Mouse (Mus musculus): ENCODE results near the gene Hyal4. TPM values are rescaled to one million over a fixed set of nuclear protein-coding genes. Genes with fewer than 3 reads are reported as not detected.

Hyal4 gene
- total and polyA plus RNA-seq, 3 experiments = not detected

DNA sequence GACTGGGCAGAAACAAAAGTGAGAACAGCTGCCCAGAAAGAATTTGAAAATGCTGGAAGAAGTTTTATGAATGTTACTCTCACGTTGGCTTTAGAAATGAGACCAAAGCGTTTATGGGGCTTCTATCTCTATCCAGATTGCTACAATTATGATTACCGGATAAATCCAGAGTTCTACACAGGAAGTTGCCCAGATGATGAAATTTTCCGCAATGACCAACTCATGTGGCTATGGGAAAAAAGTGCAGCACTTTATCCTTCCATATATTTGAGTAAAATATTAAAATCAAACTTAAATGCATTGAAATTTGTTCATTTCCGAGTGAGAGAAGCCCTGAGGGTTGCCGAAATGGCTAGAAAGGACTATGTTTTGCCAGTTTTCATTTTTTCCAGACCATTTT lies 13.6 kb upstream of the Hyal4 start:
- H3K79me2 ChIP-seq (replicated peaks; ENCODE audit: control insufficient read depth, insufficient read depth, low read length) = no peaks in the 10 kb centered on the region
- H3K27ac ChIP-seq = no peak overlapping the region
- H3K4me3 ChIP-seq = no peak overlapping the region
- H3K4me1 ChIP-seq (ENCODE audit: control insufficient read depth, insufficient read depth, low read length) = no peaks in the 10 kb centered on the region
- H3K9ac ChIP-seq (ENCODE audit: low read depth, low read length) = no peak overlapping the region
- intact Hi-C loops (cut with DNase I) = no loop called here
- 66% methylated on average over 6 of the region's 6 CpGs for WGBS
- no peaks in the 10 kb centered on the region for H3K36me3 ChIP-seq (ENCODE audit: control insufficient read depth, insufficient read depth, low read length)
- TF ChIP-seq POLR2A (IDR thresholded peaks at IDR 0.05; ENCODE audit: insufficient read depth, low read depth, low read length) (no peak), EP300 (IDR thresholded peaks at IDR 0.05; ENCODE audit: insufficient read depth, low read depth, low read length) (no peak)
- DNase-seq = no peak
- no peaks in the 10 kb centered on the region for H3K27me3 ChIP-seq (ENCODE audit: control insufficient read depth, insufficient read depth, low read length)

DNA sequence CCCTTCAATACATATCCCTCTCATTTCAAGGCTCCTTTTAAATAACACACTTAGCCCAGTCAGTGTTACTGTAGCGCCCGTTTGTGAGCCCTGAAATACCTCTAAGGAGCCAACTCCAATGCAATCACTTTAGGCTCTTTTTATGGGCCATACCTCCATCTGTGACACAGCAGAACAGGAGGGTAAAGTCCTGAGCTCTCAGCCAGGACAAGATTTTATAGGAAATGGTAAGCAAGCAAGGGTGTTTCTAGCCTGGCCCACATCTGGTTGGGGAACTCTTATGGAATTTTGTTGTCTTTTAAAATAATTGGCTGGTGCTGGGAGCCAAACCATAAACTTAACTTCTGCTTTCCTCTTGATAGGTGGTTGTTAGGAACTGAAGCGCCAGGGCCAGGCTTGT lies 11.2 kb downstream of the Hyal4 start:
- Histone ChIP-seq H3K36me3 (ENCODE audit: control insufficient read depth, insufficient read depth, low read length) (no peaks in the 10 kb centered on the region), H3K4me3 (no peak overlapping the region), H3K79me2 (replicated peaks; ENCODE audit: control insufficient read depth, insufficient read depth, low read length) (no peaks in the 10 kb centered on the region), H3K27ac (no peak overlapping the region), H3K9ac (ENCODE audit: low read depth, low read length) (no peak overlapping the region), H3K4me1 (ENCODE audit: control insufficient read depth, insufficient read depth, low read length) (no peaks in the 10 kb centered on the region), H3K27me3 (ENCODE audit: control insufficient read depth, insufficient read depth, low read length) (no peaks in the 10 kb centered on the region)
- WGBS = 88% methylated on average over 3 of the region's 3 CpGs
- DNase-seq = no peak
- TF ChIP-seq EP300 (IDR thresholded peaks at IDR 0.05; ENCODE audit: insufficient read depth, low read depth, low read length) (no peak), POLR2A (IDR thresholded peaks at IDR 0.05; ENCODE audit: insufficient read depth, low read depth, low read length) (no peak), CTCF (IDR thresholded peaks at IDR 0.05) (no peak)
- intact Hi-C loops (cut with DNase I) = no loop called here

DNA sequence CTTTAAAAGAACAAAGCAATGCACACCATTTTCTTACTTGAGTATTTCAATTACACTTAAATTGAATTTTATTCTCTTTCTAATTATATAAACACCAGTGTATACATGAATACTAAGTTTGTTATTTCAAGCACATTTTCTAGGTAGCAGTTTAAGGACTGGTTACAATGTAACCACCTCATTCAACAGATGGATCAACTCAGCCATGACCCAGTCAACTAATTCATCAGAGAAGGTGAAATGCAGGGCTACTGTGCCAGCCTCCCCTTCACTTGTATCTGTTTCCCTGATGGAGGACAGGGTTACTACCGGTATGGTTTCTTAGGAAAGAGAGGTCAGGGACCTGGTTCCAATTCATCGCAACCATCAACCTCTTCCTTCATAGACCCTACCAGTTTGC lies 18.1 kb downstream of the Hyal4 start:
- Histone ChIP-seq H3K27ac (no peak overlapping the region), H3K4me3 (no peak overlapping the region), H3K9ac (ENCODE audit: low read depth, low read length) (no peak overlapping the region), H3K36me3 (ENCODE audit: control insufficient read depth, insufficient read depth, low read length) (no peaks in the 10 kb centered on the region), H3K79me2 (replicated peaks; ENCODE audit: control insufficient read depth, insufficient read depth, low read length) (no peaks in the 10 kb centered on the region), H3K27me3 (ENCODE audit: control insufficient read depth, insufficient read depth, low read length) (no peaks in the 10 kb centered on the region), H3K4me1 (ENCODE audit: control insufficient read depth, insufficient read depth, low read length) (no peaks in the 10 kb centered on the region)
- WGBS = 81% methylated on average over 2 of the region's 2 CpGs
- TF ChIP-seq POLR2A (IDR thresholded peaks at IDR 0.05; ENCODE audit: insufficient read depth, low read depth, low read length) (no peak), CTCF (IDR thresholded peaks at IDR 0.05) (no peak), EP300 (IDR thresholded peaks at IDR 0.05; ENCODE audit: insufficient read depth, low read depth, low read length) (no peak)
- intact Hi-C loops (cut with DNase I) = no loop called here
- DNase-seq = no peak

DNA sequence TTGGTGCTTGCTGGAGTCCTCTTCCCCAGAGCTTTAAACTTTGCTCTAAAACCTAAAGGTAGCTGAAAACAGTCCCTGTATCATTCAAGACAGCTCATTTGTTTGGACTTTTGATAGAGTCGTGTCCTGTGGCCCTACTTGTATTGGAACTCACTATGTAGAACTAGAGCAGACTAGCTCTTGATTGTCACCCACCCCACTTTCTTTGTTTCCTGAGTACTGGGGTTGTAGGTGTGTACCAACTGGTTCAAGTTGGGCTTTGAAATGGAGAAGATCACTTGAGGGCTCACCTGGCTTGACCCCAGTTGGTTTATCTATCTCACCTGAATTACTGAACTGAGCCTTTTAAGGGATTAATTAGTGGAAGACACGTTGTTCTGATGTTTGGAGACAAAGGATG lies 31.1 kb downstream of the Hyal4 start:
- WGBS = 49% methylated on average over 2 of the region's 2 CpGs
- Histone ChIP-seq H3K4me1 (ENCODE audit: control insufficient read depth, insufficient read depth, low read length) (no peaks in the 10 kb centered on the region), H3K4me3 (no peak overlapping the region)

DNA sequence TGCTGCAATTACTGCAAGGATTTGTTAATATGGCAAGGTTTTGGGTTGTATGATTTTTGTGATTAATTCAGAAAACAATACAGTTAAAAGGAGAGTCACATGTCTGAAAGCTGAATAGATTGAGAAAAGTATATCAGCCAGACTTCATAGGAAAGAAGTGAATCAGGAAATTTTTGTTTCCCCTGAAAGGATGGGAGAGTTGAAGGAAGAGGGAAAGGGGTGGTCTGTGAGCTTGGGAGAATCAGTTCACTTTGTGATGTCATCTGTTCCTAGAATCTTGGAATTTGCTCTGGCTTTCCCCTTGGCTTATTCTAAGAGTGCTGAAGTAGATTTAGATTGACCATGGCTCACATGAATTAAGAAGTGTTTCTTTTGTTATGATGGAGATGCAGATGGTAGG lies 42.8 kb downstream of the Hyal4 start, which contains the start of gene Spam1:
Gene Spam1 (plus strand): TSS at position 301 of the 400 bp plus-strand sequence.
- Histone ChIP-seq H3K27ac (no peak within 1 kb of the TSS), H3K9ac (ENCODE audit: low read depth, low read length) (no peak within 1 kb of the TSS), H3K27me3 (ENCODE audit: control insufficient read depth, insufficient read depth, low read length) (no peaks in the 10 kb centered on the region), H3K4me1 (ENCODE audit: control insufficient read depth, insufficient read depth, low read length) (no peaks in the 10 kb centered on the region), H3K4me3 (no peak within 1 kb of the TSS), H3K36me3 (ENCODE audit: control insufficient read depth, insufficient read depth, low read length) (no peaks in the 10 kb centered on the region), H3K79me2 (replicated peaks; ENCODE audit: control insufficient read depth, insufficient read depth, low read length) (no peaks in the 10 kb centered on the region)
- no peak for TF ChIP-seq CTCF (IDR thresholded peaks at IDR 0.05)
- TF ChIP-seq EP300 (IDR thresholded peaks at IDR 0.05; ENCODE audit: insufficient read depth, low read depth, low read length) = no peak
- TF ChIP-seq POLR2A (IDR thresholded peaks at IDR 0.05; ENCODE audit: insufficient read depth, low read depth, low read length) = no peak
- intact Hi-C loops (cut with DNase I) = no loop called here
- no peak for DNase-seq

More for the DNA sequence above, 31.1 kb downstream of the Hyal4 start:
- H3K36me3 ChIP-seq (ENCODE audit: control insufficient read depth, insufficient read depth, low read length) = no peaks in the 10 kb centered on the region
- no peak overlapping the region for H3K9ac ChIP-seq (ENCODE audit: low read depth, low read length)
- H3K27ac ChIP-seq = no peak overlapping the region
- DNase-seq = no peak
- H3K79me2 ChIP-seq (replicated peaks; ENCODE audit: control insufficient read depth, insufficient read depth, low read length) = no peaks in the 10 kb centered on the region
- H3K27me3 ChIP-seq (ENCODE audit: control insufficient read depth, insufficient read depth, low read length) = no peaks in the 10 kb centered on the region
- intact Hi-C loops (cut with DNase I) = no loop called here
- no peak for TF ChIP-seq EP300 (IDR thresholded peaks at IDR 0.05; ENCODE audit: insufficient read depth, low read depth, low read length)

Other genes with a start within 250 kb of the Hyal4 start
- under 1 TPM; 0.47 to 0.52 TPM for gene Iqub, start 233.3 kb upstream of the Hyal4 start, total RNA-seq (2021)
- 0.06 and 0.08 TPM in 2 replicates for gene Iqub, start 233.3 kb upstream of the Hyal4 start, polyA plus RNA-seq (2012; rRNA removed)
- gene Ndufa5, start 220.3 kb upstream of the Hyal4 start, total RNA-seq (2021) = 1,000 to 10,000 TPM; 1,490 to 1,734 TPM
- gene Ndufa5, start 220.3 kb upstream of the Hyal4 start, polyA plus RNA-seq (2012; rRNA removed) = 66.3 and 92.6 TPM in 2 replicates
- 10 to 100 TPM; 61.4 to 69.9 TPM for gene Asb15, start 220.2 kb upstream of the Hyal4 start, total RNA-seq (2021)
- gene Asb15, start 220.2 kb upstream of the Hyal4 start, polyA plus RNA-seq (2012; rRNA removed) = 31.0 and 61.4 TPM in 2 replicates
- gene Lmod2, start 150.6 kb upstream of the Hyal4 start, total RNA-seq (2021) = 100 to 1,000 TPM; 691 to 757 TPM
- 191 and 268 TPM in 2 replicates for gene Lmod2, start 150.6 kb upstream of the Hyal4 start, polyA plus RNA-seq (2012; rRNA removed)
- 10 to 100 TPM; 27.8 to 28.3 TPM for gene Wasl, start 83.3 kb upstream of the Hyal4 start, total RNA-seq (2021)
- gene Wasl, start 83.3 kb upstream of the Hyal4 start, polyA plus RNA-seq (2012; rRNA removed) = 11.5 and 13.9 TPM in 2 replicates
- gene Hyal6, start 15.1 kb upstream of the Hyal4 start, total RNA-seq (2021) = not detected
- gene Hyal6, start 15.1 kb upstream of the Hyal4 start, polyA plus RNA-seq (2012; rRNA removed) = not detected in 2 replicates
- not detected for gene Spam1, start 42.9 kb downstream of the Hyal4 start, total RNA-seq (2021)
- gene Spam1, start 42.9 kb downstream of the Hyal4 start, polyA plus RNA-seq (2012; rRNA removed) = 0.04 TPM in 1 of 2 replicates, not detected in the other
- not detected for gene Hyal5, start 109.7 kb downstream of the Hyal4 start, total RNA-seq (2021)
- not detected in 2 replicates for gene Hyal5, start 109.7 kb downstream of the Hyal4 start, polyA plus RNA-seq (2012; rRNA removed)
- gene Tmem229a, start 208.0 kb downstream of the Hyal4 start, total RNA-seq (2021) = under 1 TPM in 1 of 2 experiments, not detected in 1; 0.05 TPM
- 0.02 TPM in 1 of 2 replicates, not detected in the other for gene Tmem229a, start 208.0 kb downstream of the Hyal4 start, polyA plus RNA-seq (2012; rRNA removed)